Mouse (Mus musculus) cerebral cortex, adult 2 months (tissue): ENCODE data around the gene 2310022A10Rik.

Experiments
- WGBS: fragments of 180-500 bp; shearing (Covaris S2); methylation state at CpG from one replicate; pipeline ENCODE4 v1.1.7; 2018; 5-methylcytosine and 5-hydroxymethylcytosine counted together

Gene 2310022A10Rik

DNA sequence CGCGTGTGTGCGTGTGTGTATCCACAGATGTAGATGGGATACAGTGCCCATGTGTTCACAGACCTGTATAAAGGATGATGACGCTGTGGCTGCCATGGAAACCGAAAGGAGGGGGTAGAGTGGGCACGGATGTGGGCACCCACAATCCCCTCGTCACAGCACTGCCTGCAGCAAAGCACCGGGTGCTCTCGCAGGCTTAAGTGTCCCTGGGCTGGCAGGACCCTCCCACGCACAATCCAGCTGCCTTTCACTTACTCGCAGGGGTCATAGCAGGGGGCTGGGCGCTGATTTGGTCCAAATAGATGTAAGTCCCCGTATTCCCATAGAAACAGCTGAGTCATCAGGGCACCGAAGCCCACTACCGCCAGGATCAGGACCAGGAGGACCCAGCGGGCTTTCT, 11.6 kb upstream of the 2310022A10Rik start:
- 42% methylated on average over 16 of the region's 16 CpGs for WGBS

DNA sequence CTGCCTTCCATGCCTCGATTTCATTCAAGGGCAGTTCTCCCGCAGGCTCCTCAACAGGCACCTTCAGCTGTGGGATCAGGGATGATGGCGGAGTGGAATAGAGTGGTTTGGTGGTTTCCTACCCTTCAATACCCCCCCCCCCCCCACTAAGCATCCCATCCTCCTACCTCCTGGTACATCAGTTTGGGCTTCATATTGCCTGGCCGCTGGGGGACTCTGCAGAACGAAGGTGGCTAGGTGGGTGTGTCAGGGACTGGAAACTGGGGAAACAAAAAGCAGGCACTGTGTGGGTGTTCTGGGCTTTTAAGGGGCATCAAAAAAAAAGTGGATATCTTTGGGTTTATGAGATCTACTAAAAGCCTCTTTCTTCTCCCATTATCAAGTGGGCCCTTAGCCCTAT, 11.1 kb upstream of the 2310022A10Rik start:
- 36% methylated on average over 5 of the region's 5 CpGs for WGBS

DNA sequence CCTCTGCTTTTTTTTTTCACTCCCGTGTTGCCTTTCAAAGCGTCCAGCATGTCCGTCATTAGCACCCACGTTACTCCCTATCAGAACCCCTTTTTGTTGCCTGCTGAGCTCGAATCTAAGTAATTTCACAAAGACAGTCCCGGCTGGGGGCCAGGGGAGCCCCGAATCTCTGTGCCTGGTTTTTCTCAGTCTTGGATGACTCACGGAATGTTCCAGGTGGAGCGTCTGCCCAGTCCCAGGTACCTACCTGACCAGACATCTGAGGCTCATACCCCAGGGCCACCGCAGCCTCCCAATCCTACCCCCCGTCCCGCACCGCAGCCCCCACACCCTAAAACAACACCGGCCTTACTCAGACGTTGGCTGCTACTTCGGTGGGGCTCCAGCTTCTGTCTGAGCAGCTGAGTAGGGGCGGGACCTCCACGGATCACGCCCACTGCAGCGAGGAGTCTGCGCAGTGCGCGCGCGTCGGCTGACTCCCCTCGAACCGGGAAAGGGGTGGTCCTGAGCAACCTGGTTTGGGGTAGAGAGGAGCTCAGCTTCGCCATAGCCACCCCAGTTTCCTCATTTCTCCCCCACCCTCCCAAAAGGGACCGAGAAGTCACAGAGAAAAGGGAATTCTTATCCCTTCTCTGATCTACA, 10.5 kb upstream of the 2310022A10Rik start:
- under 1% methylated on average over 30 of the region's 30 CpGs for WGBS

- 13% methylated on average over 6 of the region's 6 CpGs for WGBS
These were observed 10.0 kb upstream of the 2310022A10Rik start for GRCm38 (mm10) chr7:27543065-27543464.

GRCm38 (mm10) chr7:27543851-27544250, 9.2 kb upstream of the 2310022A10Rik start:
- WGBS: 55% methylated on average over 4 of the region's 4 CpGs

GRCm38 (mm10) chr7:27544675-27545370, 8.2 kb upstream of the 2310022A10Rik start:
- WGBS: 72% methylated on average over 12 of the region's 12 CpGs

- 83% methylated on average over 6 of the region's 6 CpGs for WGBS
These were observed 3.4 kb upstream of the 2310022A10Rik start for GRCm38 (mm10) chr7:27549597-27549996.

- 45% methylated on average over 5 of the region's 5 CpGs for WGBS
These were observed 963 bp upstream of the 2310022A10Rik start for GRCm38 (mm10) chr7:27552070-27552469.

DNA sequence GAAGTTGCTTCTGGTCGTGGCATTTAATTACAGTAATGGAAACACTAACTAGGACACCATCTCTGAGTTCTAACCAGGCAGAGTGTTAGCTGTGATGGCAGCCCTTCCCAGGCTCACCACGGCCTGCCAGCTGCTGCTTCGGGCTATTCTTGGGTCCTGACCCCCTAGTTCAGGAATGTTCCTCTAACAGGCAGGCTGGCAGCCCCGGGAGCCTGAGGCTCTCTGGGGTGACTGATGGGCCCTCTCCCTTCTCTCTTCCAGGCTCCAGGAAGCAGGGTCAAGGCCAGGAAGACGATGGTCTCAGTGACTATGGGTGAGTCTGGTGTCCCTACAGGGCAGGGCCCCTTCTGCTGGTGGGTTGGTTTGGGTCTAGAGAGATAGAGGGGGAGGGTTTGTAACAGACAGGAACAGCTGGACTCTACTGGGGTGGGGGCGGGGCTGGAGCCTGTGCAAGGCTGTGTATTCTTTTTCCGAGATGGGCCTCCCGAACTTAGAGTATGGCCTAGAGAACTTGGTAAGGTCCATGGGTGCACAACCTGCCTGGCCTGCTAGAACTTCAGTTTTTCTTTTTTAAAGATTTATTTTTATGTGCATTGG, 7.4 kb downstream of the 2310022A10Rik start:
- 75% methylated on average over 8 of the region's 8 CpGs for WGBS

GRCm38 (mm10) chr7:27560978-27561377, 7.9 kb downstream of the 2310022A10Rik start:
- WGBS: 74% methylated on average over 1 of the region's 1 CpGs

DNA sequence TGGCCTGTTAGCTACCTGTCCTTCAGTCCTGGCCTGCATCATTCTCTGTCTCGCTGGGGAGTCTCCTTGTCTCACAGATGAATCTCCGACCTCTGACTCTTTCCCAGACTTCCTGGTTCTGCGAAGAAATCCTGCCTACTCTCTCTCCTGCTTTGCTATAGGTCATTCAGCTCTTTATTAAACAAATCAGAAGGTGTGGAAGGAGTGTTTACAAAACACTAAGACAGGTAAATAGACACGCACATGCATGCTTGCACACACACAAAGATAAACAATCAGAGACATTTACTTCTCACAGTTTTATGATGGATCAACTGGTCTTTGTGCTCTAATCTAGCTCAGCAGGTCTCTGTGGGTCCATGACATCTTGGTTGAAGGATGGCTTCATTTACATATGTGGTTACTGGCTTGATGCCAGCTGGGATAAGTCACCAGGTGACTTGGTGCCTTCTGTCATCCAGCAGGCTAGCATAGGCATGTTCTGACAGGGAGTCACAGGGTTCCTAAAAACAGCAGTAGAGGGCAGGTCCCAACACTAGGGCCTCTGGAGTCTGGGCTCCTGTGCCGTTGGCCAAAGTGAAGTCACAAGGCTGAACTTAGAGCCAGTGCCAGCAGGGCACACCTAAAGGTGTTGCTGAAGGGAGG, 16.7 kb downstream of the 2310022A10Rik start:
- 90% methylated on average over 5 of the region's 5 CpGs for WGBS

GRCm38 (mm10) chr7:27572133-27572532, 19.1 kb downstream of the 2310022A10Rik start:
- 94% methylated on average over 4 of the region's 4 CpGs for WGBS

GRCm38 (mm10) chr7:27574124-27574880, 21.3 kb downstream of the 2310022A10Rik start:
- WGBS: 90% methylated on average over 14 of the region's 14 CpGs

GRCm38 (mm10) chr7:27576914-27577313, 23.9 kb downstream of the 2310022A10Rik start:
- 77% methylated on average over 6 of the region's 6 CpGs for WGBS

GRCm38 (mm10) chr7:27577589-27577988, 24.6 kb downstream of the 2310022A10Rik start:
- 94% methylated on average over 6 of the region's 6 CpGs for WGBS

DNA sequence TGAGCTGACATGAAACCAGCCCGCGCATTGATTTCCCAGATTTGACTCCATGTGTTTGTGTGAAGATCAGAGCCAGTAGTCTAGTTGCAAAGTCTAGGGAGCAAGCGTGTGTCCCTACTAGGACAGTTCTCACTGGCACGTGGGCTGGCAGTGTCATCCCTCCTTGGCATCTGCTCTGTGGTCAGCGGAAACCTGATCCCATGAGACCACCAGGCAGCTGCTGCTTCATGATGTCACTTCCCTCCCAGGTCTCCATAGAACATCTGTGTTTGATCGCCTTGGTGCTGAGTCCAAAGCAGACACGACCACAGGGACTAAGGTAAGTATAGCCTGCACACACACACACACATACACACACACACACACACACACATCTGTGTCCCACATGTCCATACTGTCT, 25.4 kb downstream of the 2310022A10Rik start:
- WGBS: 85% methylated on average over 7 of the region's 7 CpGs

GRCm38 (mm10) chr7:27580380-27581174, 27.5 kb downstream of the 2310022A10Rik start:
- 82% methylated on average over 14 of the region's 14 CpGs for WGBS

DNA sequence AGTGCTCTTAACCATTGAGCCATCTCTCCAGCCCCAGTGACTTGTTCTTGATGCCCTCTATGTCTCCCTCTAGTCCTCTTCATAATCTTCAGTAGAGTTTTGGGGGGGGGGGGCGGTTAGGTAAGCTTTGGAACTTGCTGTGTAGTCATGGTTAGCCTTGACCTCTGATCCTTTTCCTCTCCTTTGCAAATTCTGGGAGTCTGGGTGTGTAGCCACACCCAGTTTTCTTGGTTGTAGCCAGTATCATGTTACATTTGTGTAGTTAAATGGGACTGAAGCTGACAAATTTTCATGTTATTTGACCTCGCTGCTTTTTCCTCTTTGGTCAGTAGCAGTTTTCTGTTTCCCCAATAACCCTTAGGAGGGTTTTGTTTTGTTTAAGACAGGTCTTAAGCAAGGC, 33.8 kb downstream of the 2310022A10Rik start:
- 97% methylated on average over 2 of the region's 2 CpGs for WGBS

DNA sequence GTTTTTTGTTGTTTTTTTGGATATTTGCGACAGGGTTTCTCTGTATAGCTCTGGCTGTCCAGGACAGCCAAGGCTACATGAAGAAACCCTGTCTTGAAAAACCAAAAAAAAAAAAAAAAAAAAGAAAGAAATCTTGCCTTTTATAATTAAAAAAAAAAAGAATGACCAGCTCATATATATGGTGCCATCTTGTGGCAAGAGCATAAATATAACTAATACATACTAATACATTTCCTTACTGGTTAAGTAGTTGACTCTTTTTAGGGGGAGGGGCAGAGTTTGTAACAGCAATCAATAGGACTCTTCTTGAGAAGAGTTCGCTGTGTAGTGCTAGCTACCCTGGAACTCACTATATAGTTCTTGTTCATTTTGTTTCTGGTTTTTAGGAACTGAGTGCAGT, 34.7 kb downstream of the 2310022A10Rik start:
- 82% methylated on average over 2 of the region's 2 CpGs for WGBS

GRCm38 (mm10) chr7:27590088-27590487, 37.1 kb downstream of the 2310022A10Rik start:
- 94% methylated on average over 4 of the region's 4 CpGs for WGBS
